In the genomic region with DNA sequence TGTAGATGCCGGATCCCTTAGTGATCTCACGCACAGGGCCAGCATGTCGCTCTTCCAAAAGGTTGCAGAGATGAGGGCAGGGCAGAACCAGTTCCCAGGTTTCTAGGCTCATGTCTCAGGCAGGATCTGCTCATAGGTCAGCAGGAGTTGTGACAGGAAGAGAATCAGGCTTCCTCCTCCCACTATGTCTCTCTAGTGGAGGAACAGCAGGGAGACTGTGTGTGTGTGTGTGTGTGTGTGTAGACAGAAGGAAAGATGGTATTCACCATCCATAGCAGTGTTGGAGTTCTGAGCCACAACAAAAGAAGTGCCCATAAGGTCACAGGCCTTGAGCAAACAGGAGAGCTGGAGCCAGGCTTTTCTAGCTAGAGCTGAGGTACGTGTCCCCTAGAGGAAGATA, we compare ENCODE assay signal across 17 mouse cellular contexts. TPM values are rescaled to one million over a fixed set of nuclear protein-coding genes. Genes with fewer than 3 reads are reported as not detected.
DNase-seq lines count a peak whose midpoint lies in the region; TF ChIP-seq lines count a peak whose summit lies in the region.
"Had no signal": no experiment of that assay in that cellular context is flagged by ENCODE, and none has a peak within 500 bp of the region (broad histone marks: within the 10 kb centered on the region; RNA-seq: fewer than 3 reads in every experiment).

No protein-coding gene starts in this region.

- no peak overlapping the region for H3K4me3 ChIP-seq in left cerebral cortex, adult 2 months
- no peak overlapping the region for H3K4me3 ChIP-seq in brown adipose tissue, adult 24 weeks (ENCODE audit: insufficient read depth, low read depth, low read length)
- H3K4me3 ChIP-seq: hindbrain, embryonic 15.5 days; kidney, embryonic 15.5 days; limb, embryonic 15.5 days; liver, embryonic 15.5 days; neural tube, embryonic 15.5 days had no signal

- peak overlapping the region; percentile 15; the same call in 1 of the 2 replicates for H3K27ac ChIP-seq in left cerebral cortex, adult 2 months
- H3K27ac ChIP-seq in brown adipose tissue, adult 24 weeks (replicated peaks; ENCODE audit: low read depth, low read length), result peak overlapping the region; percentile 80
- H3K27ac ChIP-seq: hindbrain, embryonic 15.5 days; limb, embryonic 15.5 days; liver, embryonic 15.5 days; neural tube, embryonic 15.5 days had no signal

- intact Hi-C loops in heart, postnatal 36 days (cut with DNase I), result no loop called here
- intact Hi-C loops in left cerebral cortex, adult 2 months (cut with DNase I), result no loop called here

- DNase-seq in heart, adult 11 months, result peak; percentile 75
- no peak for DNase-seq in heart, postnatal 36 days
- DNase-seq in left cerebral cortex, adult 2 months (ENCODE audit: extremely low spot score in 1 of 2, low spot score in 2 of 2), result no peak
- no peak for DNase-seq in left cerebral cortex, adult 18-20 months (ENCODE audit: low spot score in 2 of 2)
- DNase-seq in brain, adult 2 months (ENCODE audit: low read depth, low spot score), result peak; percentile 58
- DNase-seq in spleen, adult 12 weeks (ENCODE audit: low spot score), result no peak
- DNase-seq: cerebellum, postnatal 14 days; kidney, postnatal 4 days; thymus, adult 18-20 months; thymus, postnatal 4 days had no signal

- peaks cover 37% of the 10 kb centered on the region for H3K4me1 ChIP-seq in brown adipose tissue, adult 24 weeks (ENCODE audit: control insufficient read depth, insufficient read depth, insufficient read length, low read length)
- H3K4me1 ChIP-seq: limb, embryonic 15.5 days; liver, embryonic 15.5 days had no signal

- TF ChIP-seq CTCF in left cerebral cortex, adult 2 months (IDR thresholded peaks at IDR 0.05), result no peak

RNA-seq across cellular contexts. Expression of a gene that starts 9.1 kb away (rescaled TPM):
- total RNA-seq in heart, postnatal 36 days (2021), result 10 to 100 TPM; 36.6 to 67.0 TPM
- total RNA-seq in left cerebral cortex, adult 2 months (2021), result 100 to 1,000 TPM in 1 of 2 experiments, 10 to 100 TPM in 1; 78.6 to 101 TPM
- total RNA-seq in left cerebral cortex, adult 18-20 months (2021), result 10 to 100 TPM; 58.5 to 66.3 TPM
- polyA plus RNA-seq in brown adipose tissue, adult 24 weeks (2012; ENCODE audit: insufficient read depth, insufficient read length, missing spikeins), result 26.3 and 58.9 TPM in 2 replicates
- total RNA-seq: megakaryocyte progenitor cell, adult 5-6 weeks had no signal
- polyA plus RNA-seq: limb, embryonic 15.5 days had no signal

RNA-seq across cellular contexts. Expression of a gene that starts 50.5 kb away (rescaled TPM):
- total RNA-seq in heart, postnatal 36 days (2021), result 10 to 100 TPM in 1 of 2 experiments, 1 to 10 TPM in 1; 8.8 to 10.5 TPM
- 10 to 100 TPM; 34.8 to 36.5 TPM for total RNA-seq in left cerebral cortex, adult 2 months (2021)
- 10 to 100 TPM; 32.0 to 32.8 TPM for total RNA-seq in left cerebral cortex, adult 18-20 months (2021)
- 18.5 and 22.0 TPM in 2 replicates for polyA plus RNA-seq in brown adipose tissue, adult 24 weeks (2012; ENCODE audit: insufficient read depth, insufficient read length, missing spikeins)

Comparison
In these comparisons a context has a peak if more than half of its experiments do, and no peak if none do; other contexts are left out.
1. DNase-seq: peak in heart, adult 11 months (single experiment) and brain, adult 2 months (single experiment); none in heart, postnatal 36 days (0 of 2), left cerebral cortex, adult 2 months (0 of 2), left cerebral cortex, adult 18-20 months (0 of 2) and spleen, adult 12 weeks (single experiment).